Mouse (Mus musculus): Measurements from ENCODE around the gene Rspry1.

Gene Rspry1

DNA sequence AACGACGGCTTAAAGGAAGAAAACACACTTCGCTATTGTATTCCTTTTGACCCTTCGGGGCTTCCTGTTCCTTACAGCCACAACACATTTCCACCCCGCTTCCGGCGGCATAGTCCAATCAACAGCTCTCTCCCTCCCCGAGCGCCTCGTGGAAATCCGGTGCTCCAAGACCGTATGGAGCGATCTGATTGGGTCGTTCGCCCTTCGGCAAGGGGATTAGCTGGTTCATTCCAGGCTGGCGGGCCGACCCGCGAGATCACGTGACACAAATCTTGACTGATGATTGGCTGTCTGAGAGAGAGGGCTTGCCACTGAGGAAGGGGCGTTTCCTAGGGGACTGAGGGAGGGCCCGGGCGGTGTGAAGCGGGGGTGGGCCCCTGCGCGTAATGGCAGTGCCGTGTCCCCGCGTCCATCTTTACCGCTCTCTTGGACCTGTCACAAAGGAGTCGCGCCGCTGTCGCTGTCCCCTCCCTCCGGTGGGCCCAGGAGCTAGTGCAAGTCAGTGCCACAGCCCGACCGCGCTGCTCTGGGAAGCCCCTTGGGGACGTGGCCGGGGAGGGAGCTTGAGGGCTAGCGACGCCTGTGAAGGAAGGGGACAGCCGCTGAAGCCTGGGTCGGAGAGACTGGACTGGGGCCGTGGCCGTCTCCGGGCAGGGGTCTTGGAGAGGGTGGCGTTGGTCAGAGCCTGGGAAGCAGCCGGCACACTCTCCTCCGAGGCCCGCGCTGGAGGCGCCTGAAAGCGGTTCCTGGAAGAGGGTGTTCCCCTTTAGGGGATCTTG, at the start of gene Rspry1, which contains the start of gene Fam192a:
Gene Rspry1, plus strand, starts transcription at position 331 of the 779 bp plus-strand sequence.
Gene Fam192a, minus strand, starts transcription at position 391 of the 779 bp plus-strand sequence.
- DNase-seq: peak; percentile 100

DNA sequence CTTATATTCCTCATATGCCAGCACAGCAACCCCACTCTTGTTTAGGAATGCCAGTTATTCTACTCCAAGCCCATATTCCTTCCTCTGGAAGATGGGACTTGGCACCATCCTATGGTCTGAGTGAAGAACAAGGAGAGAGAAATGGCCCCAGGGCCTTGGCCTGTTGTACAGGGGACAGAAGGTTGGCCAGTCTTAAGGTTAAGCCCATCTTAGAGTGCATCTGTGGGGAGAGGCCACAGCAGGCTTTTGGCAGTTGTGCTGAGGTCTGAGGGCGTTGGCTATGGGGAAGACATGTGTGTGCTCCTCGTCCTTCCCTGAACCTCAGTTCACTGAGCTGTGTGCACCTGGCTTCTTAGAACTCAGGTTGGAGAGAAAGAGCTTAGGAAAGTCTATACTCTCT, 49.0 kb upstream of the Rspry1 start:
- no peak for DNase-seq

DNA sequence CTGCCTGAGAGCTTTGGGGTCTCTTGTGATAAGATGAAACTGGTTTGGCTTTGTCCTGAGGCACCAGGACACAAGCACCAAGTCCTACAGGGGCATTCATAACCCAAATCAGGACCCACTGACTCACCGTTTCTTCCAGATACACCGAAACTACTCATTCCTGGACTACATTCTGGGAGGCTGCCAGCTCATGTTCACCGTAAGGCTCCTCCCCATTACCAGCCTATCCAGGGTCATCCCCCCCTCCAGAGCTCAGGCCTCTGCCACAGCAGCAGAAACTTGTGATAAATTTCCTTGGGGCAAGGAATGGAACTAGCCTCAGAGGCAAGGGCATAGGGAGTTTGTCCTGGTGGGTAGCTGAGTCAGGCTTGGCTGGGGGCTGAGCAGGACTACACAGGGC, 44.5 kb upstream of the Rspry1 start:
- no peak for DNase-seq

DNA sequence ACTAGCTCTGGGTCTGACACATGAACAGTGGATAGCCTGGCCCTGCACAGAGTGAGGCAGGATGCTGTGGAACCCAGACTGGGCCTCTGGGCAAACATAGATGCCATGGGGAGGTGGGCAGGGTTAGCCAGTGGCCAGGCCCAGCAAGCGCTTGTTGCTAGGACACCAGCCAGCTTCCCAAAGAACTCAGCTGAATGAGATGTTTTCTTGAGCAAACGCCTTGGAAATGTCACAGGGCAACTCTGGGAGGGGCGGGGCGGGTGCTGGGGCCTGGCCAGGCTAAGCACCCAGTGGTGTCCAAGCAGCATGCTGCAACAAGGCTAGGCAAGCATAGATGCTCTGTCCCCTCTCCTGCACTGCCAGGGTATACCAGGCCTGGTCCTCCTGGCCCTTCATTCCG, 40.5 kb upstream of the Rspry1 start:
- DNase-seq: peak; percentile 37

DNA sequence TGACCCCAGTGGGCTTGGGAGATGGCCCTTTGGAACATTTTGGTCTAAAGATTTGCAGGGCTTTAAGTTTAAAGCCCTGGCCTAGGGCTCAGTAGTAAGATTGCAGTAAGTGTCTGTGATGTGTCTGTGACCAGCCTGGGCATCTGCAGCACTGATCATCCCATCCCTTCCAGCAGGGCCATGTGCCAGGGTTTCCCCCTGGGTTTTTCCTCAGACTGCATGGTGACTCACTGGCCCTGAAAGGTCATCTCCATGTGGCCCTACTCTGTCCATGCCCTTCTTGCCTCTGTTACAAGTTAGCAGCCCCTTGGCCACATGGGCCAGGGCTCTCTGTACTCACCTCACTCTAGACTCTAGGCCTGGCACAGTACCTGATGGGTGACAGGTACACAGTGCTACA, 37.3 kb upstream of the Rspry1 start:
- no peak for DNase-seq

DNA sequence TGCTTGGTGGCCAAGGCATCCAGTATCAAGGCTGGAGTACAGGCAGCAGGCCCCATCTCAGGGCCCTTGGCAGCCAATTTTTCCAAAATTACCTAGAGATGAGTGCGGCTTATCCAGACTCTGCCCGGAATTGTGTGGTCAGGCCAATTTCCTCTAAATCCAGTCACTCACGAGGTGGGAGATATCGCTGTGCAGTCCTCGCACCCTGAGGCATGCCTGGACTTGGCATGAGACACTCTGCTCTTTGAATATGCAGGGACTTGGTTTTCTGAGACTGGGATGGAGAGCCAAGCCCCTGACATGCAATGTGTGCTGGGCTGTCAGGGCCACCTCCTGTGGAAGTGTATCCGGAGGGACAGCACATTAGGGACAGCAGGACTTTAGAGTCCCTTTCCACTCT, 35.7 kb upstream of the Rspry1 start:
- DNase-seq: no peak

DNA sequence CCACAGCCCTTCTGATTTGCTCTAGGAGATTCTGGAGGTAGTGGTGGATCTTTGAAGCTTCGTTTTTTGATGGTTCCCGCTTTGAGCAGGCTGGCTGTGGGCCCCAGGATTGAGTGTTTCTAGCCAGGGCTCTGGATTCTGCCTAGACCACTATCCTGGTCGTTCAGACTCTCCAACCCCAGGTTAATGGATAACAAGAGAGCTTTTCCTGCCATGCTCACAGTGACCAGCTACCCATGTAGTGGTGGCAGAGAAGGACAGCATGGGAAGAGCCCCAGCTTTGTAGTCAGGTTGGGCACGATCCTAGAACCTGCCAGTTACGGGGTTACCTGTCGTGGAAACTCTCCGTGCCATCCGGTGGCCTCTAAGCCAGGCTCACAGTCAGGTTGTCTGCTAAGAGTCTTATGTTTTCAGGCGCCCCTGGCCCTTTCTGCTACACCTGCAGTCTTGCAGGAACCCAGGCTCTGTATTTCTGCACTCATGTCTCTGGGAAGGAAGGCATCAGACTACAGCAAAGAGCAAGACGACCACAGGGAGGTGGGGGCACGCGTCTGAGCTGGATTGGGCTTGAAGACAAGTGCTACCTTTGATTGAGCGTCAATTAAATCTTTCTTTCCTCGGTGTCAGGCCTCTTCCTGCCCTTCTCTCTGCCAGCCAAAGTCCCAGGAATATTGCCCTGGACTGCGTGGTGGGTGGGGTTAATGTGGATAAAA, 35.1 kb upstream of the Rspry1 start:
- no peak for DNase-seq

DNA sequence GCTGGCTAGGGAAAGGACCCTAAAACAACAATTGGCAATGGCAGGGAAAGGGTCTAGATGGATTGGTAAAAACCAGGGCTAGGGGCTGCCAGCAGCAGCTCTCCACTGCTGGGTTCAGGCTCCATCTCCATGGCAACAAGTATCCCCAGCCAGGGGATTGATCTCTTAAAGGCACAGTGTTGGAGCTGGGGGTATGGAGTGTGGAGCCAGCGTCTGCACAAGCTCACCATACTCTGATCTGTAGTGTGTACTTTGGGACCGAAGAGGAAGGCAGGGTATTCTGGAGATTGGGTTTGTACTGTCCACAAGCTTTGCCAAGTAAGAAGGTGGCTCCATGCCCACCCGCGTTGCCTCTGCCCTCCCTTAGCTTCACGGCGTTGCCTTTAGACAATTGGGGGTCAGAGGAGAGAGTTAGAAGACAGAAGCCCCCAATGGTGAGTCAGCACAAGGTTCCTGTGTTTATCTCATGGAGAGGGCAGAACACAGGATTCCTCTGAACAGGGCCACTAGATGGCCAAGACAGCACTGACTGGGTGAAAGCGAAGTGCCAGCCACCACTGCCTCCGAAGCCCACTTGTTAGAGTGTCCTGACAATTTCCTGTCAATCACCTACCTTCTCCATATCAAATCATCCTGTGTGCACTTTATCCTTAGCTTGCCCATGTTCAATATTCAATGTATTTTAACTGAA, 34.4 kb upstream of the Rspry1 start:
- DNase-seq: no peak

DNA sequence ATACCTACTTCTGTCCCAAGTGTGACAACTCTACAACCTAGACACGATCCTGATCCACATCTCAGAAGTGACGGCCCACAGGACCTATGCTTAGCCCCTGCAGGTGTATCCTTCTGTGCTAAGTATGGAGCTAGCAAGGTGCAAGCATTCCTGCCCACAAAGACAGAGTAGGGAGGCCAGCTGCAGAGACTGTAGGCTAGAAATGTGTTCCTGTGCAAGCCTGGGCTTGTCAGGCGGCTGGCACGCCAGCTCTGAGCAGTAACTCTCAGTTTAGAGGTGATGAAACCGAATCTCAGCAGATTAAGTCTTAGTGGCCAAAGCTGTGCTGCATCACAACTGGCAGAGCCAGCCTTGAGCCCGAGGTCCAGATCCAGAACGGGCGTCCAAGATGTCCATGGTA, 33.6 kb upstream of the Rspry1 start:
- DNase-seq: no peak

DNA sequence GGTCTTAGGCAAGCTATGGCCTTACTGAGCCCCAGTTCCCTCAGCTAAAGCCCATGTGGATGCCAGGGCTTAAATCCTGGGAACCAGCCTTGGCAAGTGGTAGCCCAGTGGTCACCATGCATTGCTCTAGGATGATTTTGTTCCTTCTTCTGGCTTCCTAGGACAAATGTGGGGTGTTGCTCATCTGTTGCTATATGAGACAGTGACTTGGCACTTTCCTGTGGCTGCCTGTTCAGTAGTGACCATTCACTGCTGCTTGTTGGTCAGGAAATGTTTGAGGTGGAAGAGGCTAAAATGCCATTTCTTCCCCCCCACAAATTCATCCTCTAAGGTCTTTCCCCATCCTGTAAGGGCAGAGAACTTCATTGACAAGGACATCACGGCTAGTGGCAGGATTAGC, 32.3 kb upstream of the Rspry1 start:
- no peak for DNase-seq

DNA sequence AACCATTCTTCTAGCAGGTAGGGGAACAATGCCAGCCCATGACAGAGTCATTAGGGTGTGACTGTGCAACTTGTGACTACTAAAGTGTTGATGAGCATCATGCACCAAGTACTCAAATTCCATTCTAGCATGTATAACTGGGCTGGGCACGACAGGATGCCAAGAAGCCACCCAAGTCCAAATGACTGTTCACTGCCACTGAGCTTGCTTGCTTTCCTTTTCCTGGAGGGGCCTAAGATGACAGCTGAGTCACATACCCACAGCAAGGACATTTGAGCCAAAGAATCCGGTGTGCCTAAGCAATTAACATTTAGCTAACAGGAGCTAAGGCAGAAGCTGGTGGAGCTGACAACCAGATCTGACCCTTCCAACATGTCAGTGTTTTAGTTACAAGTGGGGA, 29.8 kb upstream of the Rspry1 start:
- no peak for DNase-seq

DNA sequence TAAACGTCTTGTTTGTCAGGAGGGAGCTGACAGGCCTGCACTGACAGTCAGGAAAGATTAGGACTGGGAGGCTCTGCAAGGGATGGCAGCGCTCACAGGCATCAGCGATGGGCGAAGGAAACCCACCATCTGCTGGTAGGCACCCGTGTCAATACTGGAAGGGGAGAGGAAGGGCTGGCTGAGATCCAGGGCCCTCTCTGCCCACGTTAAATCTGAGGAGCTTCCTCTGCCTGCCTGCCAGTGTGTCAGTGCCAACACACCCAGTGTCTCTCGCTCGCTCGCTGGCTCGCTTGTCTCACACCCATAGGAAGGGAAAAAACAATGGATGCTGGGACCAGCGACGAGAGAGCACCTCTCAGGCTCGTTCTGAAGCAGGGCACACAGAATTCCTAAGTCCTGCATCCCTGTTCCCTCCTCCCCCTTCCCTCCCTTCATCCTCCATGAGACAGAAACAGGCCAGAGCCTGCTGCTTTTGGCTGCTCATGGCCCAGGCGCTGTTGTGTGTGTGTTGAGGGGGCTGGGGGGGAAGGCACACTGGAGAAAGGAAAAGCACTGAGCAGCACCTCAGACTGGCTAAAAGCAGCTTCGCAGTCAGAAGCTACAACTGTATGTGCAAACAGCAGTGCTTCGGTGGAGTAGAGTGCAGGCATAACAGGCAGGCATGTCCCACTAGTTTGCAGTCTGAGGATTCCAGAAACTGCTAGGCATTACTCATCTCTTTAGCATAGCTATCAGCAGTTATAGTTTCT, 27.4 kb upstream of the Rspry1 start:
- peak; percentile 86 for DNase-seq

DNA sequence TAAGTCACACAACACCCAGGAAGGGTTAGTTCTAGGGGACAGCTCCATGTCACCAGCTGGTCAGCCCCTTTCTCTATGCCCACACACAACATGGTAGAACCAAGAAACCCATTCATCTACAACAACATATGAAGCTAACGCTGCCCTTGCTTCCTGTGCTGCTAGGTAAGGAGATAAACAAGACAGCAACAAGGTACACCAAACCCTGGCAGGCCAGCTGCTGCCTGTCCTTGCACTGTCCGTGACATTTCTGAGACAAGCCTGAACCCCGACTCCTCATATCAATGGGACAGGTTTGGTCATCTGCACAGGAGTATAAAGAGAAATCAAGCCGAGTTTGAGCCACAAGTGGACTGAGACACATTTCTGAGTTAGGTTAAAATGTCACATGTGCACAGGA, 26.6 kb upstream of the Rspry1 start:
- no peak for DNase-seq

DNA sequence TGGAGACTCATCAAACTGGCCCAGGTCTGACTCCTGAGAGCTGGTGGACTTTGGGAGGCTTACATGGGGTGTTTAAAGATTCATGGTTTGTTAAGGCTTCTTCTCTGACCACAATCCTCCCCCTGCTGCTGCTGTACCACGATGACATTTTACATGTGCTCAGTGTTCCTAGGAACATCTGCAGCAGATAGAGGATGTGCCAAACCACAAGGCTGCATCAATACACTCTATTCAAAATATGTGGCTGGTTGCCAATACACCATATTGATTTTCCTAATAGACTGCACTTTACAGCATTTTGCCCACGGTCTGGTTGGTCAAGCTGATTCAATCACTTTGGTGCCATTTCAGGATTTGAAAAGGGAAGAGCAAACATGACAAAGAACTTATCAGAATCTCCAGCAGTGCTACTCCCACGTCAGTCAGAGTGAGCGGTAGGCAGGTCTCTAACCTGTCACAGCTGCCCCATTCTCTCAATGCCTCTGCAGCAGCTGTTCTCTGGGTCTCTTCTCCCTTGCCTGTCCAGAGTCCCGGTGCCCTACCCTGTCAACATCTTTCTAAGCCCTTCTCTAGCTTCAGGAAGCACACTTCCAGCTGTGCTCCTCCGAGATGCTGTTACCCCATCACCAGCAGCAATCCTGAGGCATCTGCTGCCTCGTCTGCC, 19.8 kb upstream of the Rspry1 start:
- DNase-seq: no peak

DNA sequence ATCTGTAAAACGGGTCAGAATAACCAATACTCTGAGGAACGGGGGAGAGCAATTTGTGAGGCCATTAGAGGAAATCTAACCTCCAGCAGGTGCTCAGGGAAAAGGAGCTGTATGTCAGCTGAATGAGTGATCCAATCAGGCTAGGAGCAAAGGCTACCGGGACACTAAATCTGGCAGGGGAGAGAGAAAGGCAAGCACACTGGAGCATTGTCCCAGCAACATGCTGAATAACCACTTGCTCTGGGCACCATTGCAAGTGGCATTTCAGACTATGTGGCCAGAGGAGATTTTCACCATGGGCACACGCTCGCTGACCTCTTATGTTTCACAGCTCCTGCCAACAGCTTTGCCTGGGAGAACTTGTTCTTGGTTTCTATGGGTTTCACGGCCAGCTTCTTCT, 19.2 kb upstream of the Rspry1 start:
- DNase-seq: no peak

DNA sequence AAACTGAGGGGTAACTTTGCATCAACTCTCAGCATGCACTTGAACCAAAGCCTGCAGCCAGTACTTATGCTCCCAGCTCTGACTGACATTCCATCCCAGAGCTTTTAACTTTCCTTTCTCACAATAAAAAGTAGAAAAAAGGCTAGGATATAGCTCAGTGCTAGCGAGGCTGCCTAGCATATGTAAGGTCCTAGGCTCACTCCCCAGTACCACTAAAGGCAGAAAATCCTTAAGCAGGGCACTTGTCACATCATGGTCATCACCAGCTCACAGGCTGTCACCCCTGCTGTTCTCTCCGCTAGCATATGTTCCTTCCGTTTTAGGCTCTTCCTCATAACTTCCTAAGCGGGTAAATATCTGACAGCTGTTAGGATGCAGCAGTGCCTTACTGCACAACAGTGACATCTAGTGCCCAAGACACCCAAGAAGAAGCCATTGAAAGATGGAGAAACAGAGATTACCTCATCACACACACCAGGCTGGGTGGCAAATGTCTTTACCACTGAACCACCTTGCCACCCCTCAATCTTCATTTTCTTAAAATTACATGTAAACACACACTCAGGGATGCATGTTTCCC, 17.4 kb upstream of the Rspry1 start:
- DNase-seq: peak; percentile 60

DNA sequence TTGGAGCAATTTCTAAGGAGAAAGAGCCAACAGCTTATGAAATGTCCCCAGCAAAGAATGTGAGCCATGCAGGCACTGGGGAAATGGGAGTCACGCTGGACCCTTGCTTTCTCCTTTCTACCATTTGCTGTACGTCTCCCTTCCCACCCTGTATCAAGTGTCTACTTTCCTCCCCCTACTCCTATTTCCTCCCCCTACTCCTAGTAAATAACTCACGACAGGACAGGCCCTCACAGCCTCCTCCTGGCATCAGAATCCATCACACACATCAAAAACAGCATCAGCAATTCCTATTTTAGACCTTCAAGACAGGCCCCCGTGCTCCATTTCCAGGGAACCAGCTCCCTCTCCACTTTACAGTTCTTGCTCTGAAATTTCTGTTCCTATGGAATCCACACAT, 10.0 kb upstream of the Rspry1 start:
- DNase-seq: no peak

DNA sequence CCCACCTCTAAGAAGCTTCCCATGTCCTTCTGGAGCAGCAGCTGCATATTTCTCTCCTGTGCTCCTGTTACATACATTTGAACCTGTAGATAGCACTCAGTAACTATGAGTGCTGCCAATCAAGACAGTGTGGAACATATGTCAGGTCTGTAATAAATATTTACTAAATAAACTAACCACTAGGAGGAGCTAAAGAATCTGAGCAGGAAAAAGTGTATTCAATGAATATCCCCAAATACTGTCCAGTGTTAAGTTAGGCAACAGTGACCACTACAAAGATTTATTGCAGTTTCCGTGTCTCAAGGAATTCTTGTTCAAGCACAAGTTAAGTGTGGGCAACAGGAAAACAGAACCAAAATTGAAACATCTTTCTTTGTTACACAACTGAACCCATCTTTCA, 7.5 kb upstream of the Rspry1 start:
- no peak for DNase-seq

DNA sequence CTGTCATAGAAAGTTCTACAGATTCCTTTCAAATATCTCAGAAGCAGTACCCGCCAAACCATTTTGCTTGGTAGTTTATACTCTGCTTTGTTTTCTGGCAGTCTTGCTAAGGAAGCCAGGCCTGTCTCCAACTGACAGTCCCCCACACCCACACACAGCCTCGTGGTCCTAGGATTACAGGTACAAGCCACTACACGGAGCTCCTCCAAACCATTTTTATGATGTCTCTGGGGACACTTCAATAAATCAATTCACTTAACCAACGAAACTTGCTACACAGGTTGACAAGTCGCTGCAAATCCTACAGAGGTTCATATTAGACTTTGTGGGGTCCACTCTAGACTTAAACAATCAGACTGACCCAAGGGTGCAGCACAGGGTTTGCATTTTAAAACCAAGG, 1.3 kb upstream of the Rspry1 start:
- no peak for DNase-seq

DNA sequence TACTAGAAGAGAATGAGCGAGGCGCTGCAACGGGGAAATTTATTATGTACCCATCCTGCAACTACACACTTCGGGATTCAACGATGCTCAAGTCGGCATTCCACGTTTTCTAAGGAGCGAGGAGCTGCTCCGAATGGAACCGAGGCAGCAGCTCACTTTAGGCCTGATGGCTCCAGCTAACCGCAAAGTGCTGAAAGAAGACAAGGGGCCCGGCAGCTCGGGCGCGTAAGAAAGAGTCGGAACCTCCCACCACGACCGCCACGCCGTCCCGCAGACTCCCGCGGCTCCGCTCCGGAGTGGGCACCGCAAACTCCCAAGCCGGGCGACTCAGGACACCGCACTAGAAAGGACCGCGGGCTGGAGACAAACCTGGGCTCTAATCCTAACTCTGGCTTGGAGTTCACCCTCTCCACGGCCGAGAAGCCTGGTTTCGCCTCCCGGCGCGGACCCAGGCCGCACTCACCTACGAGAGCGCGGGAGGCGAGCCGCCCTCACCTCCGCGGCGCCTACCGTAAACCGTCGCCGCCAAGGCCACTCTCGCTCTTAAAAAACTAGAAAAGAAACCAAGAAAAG, 617 bp upstream of the Rspry1 start:
- no peak for DNase-seq

DNA sequence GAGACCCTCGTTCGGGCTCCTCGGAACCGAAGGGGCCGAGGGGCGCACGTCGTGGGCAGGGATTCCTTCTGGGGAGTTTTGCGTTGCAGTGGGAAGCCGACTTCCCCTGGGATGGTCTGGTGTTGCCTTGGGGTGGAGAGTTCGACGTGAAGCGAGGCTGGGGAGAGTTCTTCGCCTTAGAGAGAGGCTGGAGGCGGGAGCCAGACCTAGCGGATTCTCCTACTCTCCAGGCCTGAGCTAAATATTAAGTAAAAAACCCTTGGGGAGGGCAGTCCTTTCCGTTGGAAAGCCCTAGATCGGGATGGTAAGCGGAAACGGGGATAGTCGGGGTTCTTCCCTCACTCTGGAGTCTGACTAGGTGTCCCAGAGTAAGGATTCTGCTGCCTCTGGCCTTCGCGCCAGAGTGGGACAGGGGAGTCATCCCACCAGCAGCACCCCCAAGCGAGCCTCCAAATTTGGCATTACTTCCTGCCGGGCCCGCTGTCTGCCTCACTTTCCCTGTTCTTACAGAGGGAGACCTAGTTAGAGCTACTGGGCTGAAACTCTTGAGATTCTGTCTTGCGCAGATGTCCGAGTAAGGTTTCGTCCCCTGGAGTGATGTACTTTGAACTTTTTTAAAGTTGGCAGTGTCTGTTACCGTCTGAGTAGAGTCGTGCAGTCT, 864 bp downstream of the Rspry1 start:
- no peak for DNase-seq

Measured in right cerebral cortex, adult 18-20 months (tissue).